Mouse (Mus musculus): Measurements from ENCODE around the gene Gng5.

DNA sequence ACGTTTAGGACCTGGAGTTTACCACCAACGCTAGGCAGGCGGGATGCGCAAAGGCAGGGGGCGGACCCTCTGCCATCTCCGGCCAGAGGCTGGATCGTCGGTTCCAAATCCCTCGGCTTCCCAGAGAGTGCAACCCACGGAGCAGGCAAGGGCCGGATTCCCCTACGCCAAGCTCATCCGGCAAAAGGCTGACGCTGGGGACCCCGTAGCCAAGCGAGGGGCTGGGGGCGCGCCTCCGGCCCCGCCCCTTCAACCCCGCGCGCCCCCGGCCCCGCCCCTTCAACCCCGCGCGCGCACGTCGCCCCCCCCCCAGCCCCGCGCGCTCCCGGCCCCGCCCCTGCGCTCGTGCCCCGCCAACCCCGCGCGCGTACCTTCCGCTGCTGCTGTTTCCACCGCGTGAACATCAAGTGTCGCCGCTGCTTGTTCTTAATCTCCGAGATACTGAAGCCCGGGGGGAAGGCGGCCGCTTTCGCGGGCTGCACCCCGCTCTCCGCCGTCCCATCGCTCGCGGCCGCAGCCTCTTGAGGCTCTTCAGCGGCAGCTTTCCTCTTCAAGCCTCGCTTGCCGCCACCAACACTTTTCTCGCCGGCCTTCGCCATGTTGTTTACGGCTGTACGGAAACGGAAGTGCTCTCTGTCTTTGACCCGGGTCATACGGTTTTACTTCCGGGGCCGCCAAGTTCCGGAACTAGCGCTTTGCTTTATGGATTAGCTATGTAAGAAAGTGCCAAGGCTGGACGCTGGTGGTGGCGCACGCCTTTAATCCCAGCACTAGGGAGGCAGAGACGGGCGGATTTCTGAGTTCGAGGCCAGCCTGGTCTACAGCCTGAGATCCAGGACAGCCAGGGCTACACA lies 21.4 kb downstream of the Gng5 start, which contains the start of gene Rpf1:
- TF ChIP-seq CTCF (IDR thresholded peaks at IDR 0.05; ENCODE audit: control insufficient read depth, insufficient read depth, insufficient read length) (no peak), MYOD1 (IDR thresholded peaks at IDR 0.05; ENCODE audit: control insufficient read depth, insufficient read length, low read depth) (no peak), MAX (IDR thresholded peaks at IDR 0.05) (peak; percentile 60), USF1 (IDR thresholded peaks at IDR 0.05; ENCODE audit: low read depth) (no peak)
